16 mouse cellular contexts compared by ENCODE assay signal in genomic region chr16:70480494-70480893, GRCm38 (mm10).
"Had no signal": no experiment of that assay in that cellular context is flagged by ENCODE, and none has a peak within 500 bp of the region (broad histone marks: within the 10 kb centered on the region; RNA-seq: fewer than 3 reads in every experiment).

No protein-coding gene starts in this region.

- H3K27me3 ChIP-seq: liver, embryonic 13.5 days; liver, embryonic 15.5 days; megakaryocyte, embryonic 14.5 days; midbrain, embryonic 12.5 days; midbrain, embryonic 15.5 days; neural tube, embryonic 12.5 days; stomach, embryonic 15.5 days had no signal

- H3K9ac ChIP-seq: liver, embryonic 13.5 days; liver, embryonic 15.5 days; liver, postnatal 0 days; midbrain, embryonic 12.5 days; midbrain, embryonic 15.5 days; neural tube, embryonic 12.5 days; stomach, embryonic 15.5 days had no signal

- H3K27ac ChIP-seq: liver, embryonic 13.5 days; liver, embryonic 15.5 days; macrophage; midbrain, embryonic 12.5 days; midbrain, embryonic 15.5 days; neural tube, embryonic 12.5 days; stomach, embryonic 15.5 days; stomach, postnatal 0 days had no signal

- DNase-seq: liver; liver, embryonic 13.5 days; liver, postnatal 0 days; right cerebral cortex, postnatal 14 days; thymus, adult 2 months; thymus, postnatal 25 days; thymus, postnatal 4 days had no signal

- H3K4me1 ChIP-seq: liver, embryonic 13.5 days; liver, embryonic 15.5 days; megakaryocyte, embryonic 14.5 days; midbrain, embryonic 12.5 days; midbrain, embryonic 15.5 days; neural tube, embryonic 12.5 days; stomach, embryonic 15.5 days had no signal

- H3K4me2 ChIP-seq: liver, embryonic 11.5 days; liver, embryonic 13.5 days; liver, embryonic 15.5 days; midbrain, embryonic 12.5 days; midbrain, embryonic 15.5 days; neural tube, embryonic 12.5 days; stomach, embryonic 15.5 days had no signal

- H3K36me3 ChIP-seq: liver, embryonic 13.5 days; liver, embryonic 15.5 days; midbrain, embryonic 12.5 days; midbrain, embryonic 15.5 days; neural tube, embryonic 12.5 days; stomach, embryonic 15.5 days had no signal

- ATAC-seq: liver, postnatal 0 days; midbrain, embryonic 15.5 days had no signal

- H3K4me3 ChIP-seq: liver, embryonic 13.5 days; liver, embryonic 15.5 days; megakaryocyte, embryonic 14.5 days; midbrain, embryonic 12.5 days; midbrain, embryonic 15.5 days; neural tube, embryonic 12.5 days; stomach, embryonic 15.5 days had no signal

- H3K9me3 ChIP-seq: liver, embryonic 13.5 days; liver, embryonic 15.5 days; megakaryocyte, embryonic 14.5 days; midbrain, embryonic 12.5 days; midbrain, embryonic 15.5 days; neural tube, embryonic 12.5 days; stomach, embryonic 15.5 days had no signal
